Mouse (Mus musculus) embryonic fibroblast, embryonic 13.5 days (primary cell): ENCODE results near the gene Itpr1.

Experiments used
- CTCF ChIP-seq: IDR thresholded peaks from 2 replicates; pipeline ENCODE4 v1.5.1; 2011; ENCODE audit warnings: mild to moderate bottlenecking, control low read depth, low read length, moderate library complexity, borderline replicate concordance; ENCODE audit not compliant: insufficient read depth
- POLR2A ChIP-seq: IDR thresholded peaks from 2 replicates; pipeline ENCODE4 v1.6.1; 2011; ENCODE audit warnings: low read depth, mild to moderate bottlenecking, control low read depth, low read length, moderate library complexity

DNA sequence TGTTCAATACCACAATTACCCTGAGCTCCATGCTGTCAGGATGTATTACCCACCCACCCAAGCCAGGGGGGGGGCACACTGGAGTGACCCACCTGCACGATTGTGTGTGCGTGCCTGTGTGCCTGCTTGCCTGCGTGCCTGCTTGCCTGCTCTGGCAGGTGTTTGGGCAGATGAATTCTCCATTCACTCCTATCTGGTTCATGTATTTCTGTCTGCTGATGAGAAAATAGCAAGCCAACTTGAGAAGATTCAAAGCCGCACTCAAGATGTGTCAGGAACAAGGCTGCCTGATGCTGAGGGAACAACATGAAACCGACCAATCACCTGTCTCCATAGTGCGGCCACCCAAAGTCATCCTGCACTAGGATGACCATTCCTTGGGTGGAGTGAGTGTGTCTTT lies 94.9 kb downstream of the Itpr1 start:
- TF ChIP-seq POLR2A (no peak), CTCF (no peak)
